Mouse (Mus musculus) neural tube, embryonic 11.5 days (tissue): ENCODE measurements at regions not wholly inside any gene's neighbourhood (a gene's known extent, or its start where the extent isn't known, plus 50 kb on each side); places are given as distances from the start of the nearest gene placed in this dataset.

ENCODE experiments used
- ATAC-seq: fragments of 200-750 bp; cut with Nextera tagmentation; 2 replicates; pipeline ENCODE4 v1.8.0; 2017; ENCODE audit warnings: moderate number of reproducible peaks, mild to moderate bottlenecking, moderate TSS enrichment, moderate library complexity; ENCODE audit not compliant: insufficient read depth, low FRiP score, low TSS enrichment
- DNase-seq: peaks from one replicate; pipeline ENCODE4 v3.0.0-alpha.2; 2015; ENCODE audit warnings: low spot score
- H3K27ac ChIP-seq: fragments of 300-500 bp; sonication (generic); 2 replicates; pipeline ENCODE4 v1.5.1; 2014; ENCODE audit warnings: low read depth, mild to moderate bottlenecking, low read length
- H3K27me3 ChIP-seq: fragments of 300-500 bp; sonication (generic); 2 replicates; pipeline ENCODE4 v1.6.1; 2014; ENCODE audit warnings: mild to moderate bottlenecking, low read length, mixed read lengths; ENCODE audit not compliant: control insufficient read depth, insufficient read depth
- H3K36me3 ChIP-seq: fragments of 300-500 bp; sonication (generic); 2 replicates; pipeline ENCODE4 v1.6.1; 2014; ENCODE audit warnings: mild to moderate bottlenecking, low read length, moderate library complexity, mixed read lengths; ENCODE audit not compliant: control insufficient read depth, insufficient read depth
- H3K4me1 ChIP-seq: fragments of 300-500 bp; sonication (generic); 2 replicates; pipeline ENCODE4 v1.6.1; 2014; ENCODE audit warnings: low read length, mixed read lengths; ENCODE audit not compliant: control insufficient read depth, insufficient read depth
- H3K4me2 ChIP-seq: fragments of 300-500 bp; sonication (generic); 2 replicates; pipeline ENCODE4 v1.6.1; 2014; ENCODE audit warnings: low read depth, mild to moderate bottlenecking, moderate library complexity
- H3K4me3 ChIP-seq: fragments of 300-500 bp; sonication (generic); 2 replicates; pipeline ENCODE4 v1.5.1; 2014; ENCODE audit warnings: low read depth, low read length
- H3K9ac ChIP-seq: fragments of 300-500 bp; sonication (generic); 2 replicates; pipeline ENCODE4 v1.6.1; 2014; ENCODE audit warnings: mild to moderate bottlenecking, low read length
- H3K9me3 ChIP-seq: fragments of 300-500 bp; sonication (generic); 2 replicates; pipeline ENCODE4 v1.6.1; 2016; ENCODE audit warnings: low read length; ENCODE audit not compliant: control insufficient read depth
- WGBS: fragments of 180-500 bp; shearing (Covaris S2); extraction: QIAGEN DNeasy Blood & Tissue Kit; methylation state at CpG from one replicate; pipeline ENCODE4 v1.1.7; 2014; 5-methylcytosine and 5-hydroxymethylcytosine counted together

GRCm38 (mm10) chr8:28337484-28337883 lies 890.0 kb downstream of the Poteg start:
- H3K4me2 ChIP-seq, result no peak overlapping the region
- H3K27me3 ChIP-seq, result no peaks in the 10 kb centered on the region
- WGBS, result 80% methylated on average over 4 of the region's 4 CpGs
- H3K9ac ChIP-seq, result no peak overlapping the region
- no peaks in the 10 kb centered on the region for H3K36me3 ChIP-seq
- no peak overlapping the region for H3K4me3 ChIP-seq
- DNase-seq, result no peak
- ATAC-seq, result no peak
- no peaks in the 10 kb centered on the region for H3K4me1 ChIP-seq
- no peaks in the 10 kb centered on the region for H3K9me3 ChIP-seq
- H3K27ac ChIP-seq, result no peak overlapping the region

- 94% methylated on average over 11 of the region's 11 CpGs for WGBS
- Histone ChIP-seq H3K27me3 (no peaks in the 10 kb centered on the region), H3K27ac (no peak overlapping the region), H3K36me3 (no peaks in the 10 kb centered on the region), H3K9me3 (no peaks in the 10 kb centered on the region), H3K4me1 (no peaks in the 10 kb centered on the region), H3K4me3 (no peak overlapping the region), H3K9ac (no peak overlapping the region), H3K4me2 (no peak overlapping the region)
- no peak for ATAC-seq
- no peak for DNase-seq
Observed at GRCm38 (mm10) chr8:28341236-28341635, 893.8 kb downstream of the Poteg start.

GRCm38 (mm10) chr8:28366470-28366869 lies 919.0 kb downstream of the Poteg start:
- Histone ChIP-seq H3K27me3 (no peaks in the 10 kb centered on the region), H3K4me3 (no peak overlapping the region), H3K36me3 (no peaks in the 10 kb centered on the region), H3K4me1 (no peaks in the 10 kb centered on the region), H3K9me3 (no peaks in the 10 kb centered on the region), H3K4me2 (no peak overlapping the region), H3K27ac (no peak overlapping the region), H3K9ac (no peak overlapping the region)
- ATAC-seq (no peak), DNase-seq (no peak)

- WGBS, result 88% methylated on average over 3 of the region's 3 CpGs
- no peak overlapping the region for H3K9ac ChIP-seq
- H3K4me2 ChIP-seq, result no peak overlapping the region
- ATAC-seq (no peak), DNase-seq (no peak)
- no peak overlapping the region for H3K27ac ChIP-seq
- H3K4me3 ChIP-seq, result no peak overlapping the region
- H3K9me3 ChIP-seq, result no peaks in the 10 kb centered on the region
- H3K27me3 ChIP-seq, result no peaks in the 10 kb centered on the region
- no peaks in the 10 kb centered on the region for H3K36me3 ChIP-seq
- H3K4me1 ChIP-seq, result no peaks in the 10 kb centered on the region
Observed at GRCm38 (mm10) chr8:28367361-28367760, 919.9 kb downstream of the Poteg start.

- 71% methylated on average over 1 of the region's 1 CpGs for WGBS
- DNase-seq, result no peak
- H3K27me3 ChIP-seq, result no peaks in the 10 kb centered on the region
- no peak overlapping the region for H3K4me2 ChIP-seq
- H3K9ac ChIP-seq, result no peak overlapping the region
- H3K36me3 ChIP-seq, result no peaks in the 10 kb centered on the region
- no peaks in the 10 kb centered on the region for H3K4me1 ChIP-seq
- H3K9me3 ChIP-seq, result no peaks in the 10 kb centered on the region
- no peak overlapping the region for H3K4me3 ChIP-seq
- no peak overlapping the region for H3K27ac ChIP-seq
- no peak for ATAC-seq
Observed at GRCm38 (mm10) chr8:28371752-28372151, 924.3 kb downstream of the Poteg start.

GRCm38 (mm10) chr8:28400141-28400540 lies 952.7 kb downstream of the Poteg start:
- DNase-seq (no peak), ATAC-seq (no peak)
- Histone ChIP-seq H3K27me3 (no peaks in the 10 kb centered on the region), H3K4me1 (no peaks in the 10 kb centered on the region), H3K36me3 (no peaks in the 10 kb centered on the region), H3K9ac (no peak overlapping the region), H3K4me3 (no peak overlapping the region), H3K9me3 (no peaks in the 10 kb centered on the region), H3K4me2 (no peak overlapping the region), H3K27ac (no peak overlapping the region)
- 88% methylated on average over 1 of the region's 1 CpGs for WGBS

- DNase-seq (no peak), ATAC-seq (no peak)
- Histone ChIP-seq H3K27ac (no peak overlapping the region), H3K36me3 (no peaks in the 10 kb centered on the region), H3K27me3 (no peaks in the 10 kb centered on the region), H3K4me3 (no peak overlapping the region), H3K9me3 (no peaks in the 10 kb centered on the region), H3K9ac (no peak overlapping the region), H3K4me2 (no peak overlapping the region), H3K4me1 (no peaks in the 10 kb centered on the region)
- 82% methylated on average over 7 of the region's 7 CpGs for WGBS
Observed at GRCm38 (mm10) chr8:28427544-28428135, 980.2 kb downstream of the Poteg start.

- H3K36me3 ChIP-seq, result no peaks in the 10 kb centered on the region
- H3K4me3 ChIP-seq, result no peak overlapping the region
- no peak overlapping the region for H3K4me2 ChIP-seq
- no peaks in the 10 kb centered on the region for H3K27me3 ChIP-seq
- H3K27ac ChIP-seq, result no peak overlapping the region
- no peak overlapping the region for H3K9ac ChIP-seq
- no peaks in the 10 kb centered on the region for H3K4me1 ChIP-seq
- no peak for DNase-seq
- 91% methylated on average over 2 of the region's 2 CpGs for WGBS
- H3K9me3 ChIP-seq, result no peaks in the 10 kb centered on the region
- no peak for ATAC-seq
Observed at GRCm38 (mm10) chr8:28473190-28473589, 1025.7 kb downstream of the Poteg start.

- DNase-seq, result no peak
- WGBS, result 58% methylated on average over 3 of the region's 3 CpGs
- H3K9ac ChIP-seq, result no peak overlapping the region
- H3K4me1 ChIP-seq, result no peaks in the 10 kb centered on the region
- no peaks in the 10 kb centered on the region for H3K9me3 ChIP-seq
- H3K27ac ChIP-seq, result no peak overlapping the region
- no peak overlapping the region for H3K4me3 ChIP-seq
- no peaks in the 10 kb centered on the region for H3K27me3 ChIP-seq
- H3K36me3 ChIP-seq, result no peaks in the 10 kb centered on the region
- peak; percentile 41; the same call in 1 of the 2 replicates for ATAC-seq
- no peak overlapping the region for H3K4me2 ChIP-seq
Observed at GRCm38 (mm10) chr8:28487913-28488312, 1040.4 kb downstream of the Poteg start.
